Mouse (Mus musculus): ENCODE measurements around the gene Zdhhc14. TPM values are rescaled to one million over a fixed set of nuclear protein-coding genes. Genes with fewer than 3 reads are reported as not detected.

Zdhhc14 gene
- polyA plus RNA-seq, 1 experiment from 2014 or later: 9.2 TPM

- ATAC-seq (ENCODE audit: low FRiP score, low TSS enrichment) (no peak), DNase-seq (peak; percentile 20)
- H3K27me3 ChIP-seq (ENCODE audit: control insufficient read depth, insufficient read depth, low read length): no peaks in the 10 kb centered on the region
- 21% methylated on average over 8 of the region's 8 CpGs for WGBS
- H3K4me1 ChIP-seq (ENCODE audit: control insufficient read depth, insufficient read depth, low read length): peaks cover 8% of the 10 kb centered on the region; the same call in 1 of the 2 replicates
- no peak overlapping the region for H3K4me2 ChIP-seq (ENCODE audit: low read length)
- no peak overlapping the region for H3K9ac ChIP-seq (replicated peaks; ENCODE audit: low read length)
- H3K4me3 ChIP-seq (replicated peaks; ENCODE audit: low read depth, low read length): no peak overlapping the region
- no peaks in the 10 kb centered on the region for H3K9me3 ChIP-seq (ENCODE audit: control insufficient read depth, low read length)
- H3K36me3 ChIP-seq (ENCODE audit: control insufficient read depth, insufficient read depth, low read length): no peaks in the 10 kb centered on the region
- 0 out of 2 replicates have a peak overlapping the region, but pooled peaks have one; percentile 20 for H3K27ac ChIP-seq (replicated peaks; ENCODE audit: low read depth, low read length)
Observed at GRCm38 (mm10) chr17:5660317-5661080, 168.1 kb downstream of the Zdhhc14 start.

GRCm38 (mm10) chr17:5666652-5667051 lies 174.3 kb downstream of the Zdhhc14 start:
- Histone ChIP-seq H3K9me3 (ENCODE audit: control insufficient read depth, low read length) (no peaks in the 10 kb centered on the region), H3K4me2 (ENCODE audit: low read length) (no peak overlapping the region), H3K27ac (replicated peaks; ENCODE audit: low read depth, low read length) (no peak overlapping the region), H3K9ac (replicated peaks; ENCODE audit: low read length) (no peak overlapping the region), H3K4me3 (replicated peaks; ENCODE audit: low read depth, low read length) (no peak overlapping the region), H3K27me3 (ENCODE audit: control insufficient read depth, insufficient read depth, low read length) (no peaks in the 10 kb centered on the region), H3K36me3 (ENCODE audit: control insufficient read depth, insufficient read depth, low read length) (no peaks in the 10 kb centered on the region), H3K4me1 (ENCODE audit: control insufficient read depth, insufficient read depth, low read length) (no peaks in the 10 kb centered on the region)
- DNase-seq (no peak), ATAC-seq (ENCODE audit: low FRiP score, low TSS enrichment) (no peak)
- 84% methylated on average over 8 of the region's 8 CpGs for WGBS

GRCm38 (mm10) chr17:5668456-5668855 lies 176.1 kb downstream of the Zdhhc14 start:
- Histone ChIP-seq H3K27me3 (ENCODE audit: control insufficient read depth, insufficient read depth, low read length) (no peaks in the 10 kb centered on the region), H3K4me1 (ENCODE audit: control insufficient read depth, insufficient read depth, low read length) (no peaks in the 10 kb centered on the region), H3K9me3 (ENCODE audit: control insufficient read depth, low read length) (no peaks in the 10 kb centered on the region), H3K9ac (replicated peaks; ENCODE audit: low read length) (no peak overlapping the region), H3K36me3 (ENCODE audit: control insufficient read depth, insufficient read depth, low read length) (no peaks in the 10 kb centered on the region), H3K4me3 (replicated peaks; ENCODE audit: low read depth, low read length) (no peak overlapping the region), H3K4me2 (ENCODE audit: low read length) (no peak overlapping the region), H3K27ac (replicated peaks; ENCODE audit: low read depth, low read length) (no peak overlapping the region)
- WGBS: 58% methylated on average over 3 of the region's 3 CpGs
- DNase-seq: no peak
- no peak for ATAC-seq (ENCODE audit: low FRiP score, low TSS enrichment)

GRCm38 (mm10) chr17:5668981-5669380 lies 176.6 kb downstream of the Zdhhc14 start:
- Histone ChIP-seq H3K9ac (replicated peaks; ENCODE audit: low read length) (no peak overlapping the region), H3K4me3 (replicated peaks; ENCODE audit: low read depth, low read length) (no peak overlapping the region), H3K4me1 (ENCODE audit: control insufficient read depth, insufficient read depth, low read length) (no peaks in the 10 kb centered on the region), H3K4me2 (ENCODE audit: low read length) (no peak overlapping the region), H3K27ac (replicated peaks; ENCODE audit: low read depth, low read length) (no peak overlapping the region), H3K27me3 (ENCODE audit: control insufficient read depth, insufficient read depth, low read length) (no peaks in the 10 kb centered on the region), H3K9me3 (ENCODE audit: control insufficient read depth, low read length) (no peaks in the 10 kb centered on the region), H3K36me3 (ENCODE audit: control insufficient read depth, insufficient read depth, low read length) (no peaks in the 10 kb centered on the region)
- 31% methylated on average over 7 of the region's 7 CpGs for WGBS
- ATAC-seq (ENCODE audit: low FRiP score, low TSS enrichment) (no peak), DNase-seq (peak; percentile 32)

GRCm38 (mm10) chr17:5675951-5676350 lies 183.6 kb downstream of the Zdhhc14 start:
- Histone ChIP-seq H3K4me3 (replicated peaks; ENCODE audit: low read depth, low read length) (no peak overlapping the region), H3K9ac (replicated peaks; ENCODE audit: low read length) (no peak overlapping the region), H3K4me1 (ENCODE audit: control insufficient read depth, insufficient read depth, low read length) (no peaks in the 10 kb centered on the region), H3K27me3 (ENCODE audit: control insufficient read depth, insufficient read depth, low read length) (no peaks in the 10 kb centered on the region), H3K9me3 (ENCODE audit: control insufficient read depth, low read length) (no peaks in the 10 kb centered on the region), H3K36me3 (ENCODE audit: control insufficient read depth, insufficient read depth, low read length) (no peaks in the 10 kb centered on the region), H3K4me2 (ENCODE audit: low read length) (no peak overlapping the region), H3K27ac (replicated peaks; ENCODE audit: low read depth, low read length) (no peak overlapping the region)
- 53% methylated on average over 8 of the region's 8 CpGs for WGBS
- DNase-seq (no peak), ATAC-seq (ENCODE audit: low FRiP score, low TSS enrichment) (no peak)

GRCm38 (mm10) chr17:5679315-5679714 lies 187.0 kb downstream of the Zdhhc14 start:
- H3K36me3 ChIP-seq (ENCODE audit: control insufficient read depth, insufficient read depth, low read length): no peaks in the 10 kb centered on the region
- no peaks in the 10 kb centered on the region for H3K9me3 ChIP-seq (ENCODE audit: control insufficient read depth, low read length)
- H3K4me3 ChIP-seq (replicated peaks; ENCODE audit: low read depth, low read length): no peak overlapping the region
- no peaks in the 10 kb centered on the region for H3K4me1 ChIP-seq (ENCODE audit: control insufficient read depth, insufficient read depth, low read length)
- no peak overlapping the region for H3K4me2 ChIP-seq (ENCODE audit: low read length)
- H3K9ac ChIP-seq (replicated peaks; ENCODE audit: low read length): no peak overlapping the region
- 47% methylated on average over 1 of the region's 1 CpGs for WGBS
- no peak for DNase-seq
- no peak overlapping the region for H3K27ac ChIP-seq (replicated peaks; ENCODE audit: low read depth, low read length)
- no peaks in the 10 kb centered on the region for H3K27me3 ChIP-seq (ENCODE audit: control insufficient read depth, insufficient read depth, low read length)
- no peak for ATAC-seq (ENCODE audit: low FRiP score, low TSS enrichment)

GRCm38 (mm10) chr17:5685324-5685723 lies 193.0 kb downstream of the Zdhhc14 start:
- WGBS: 89% methylated on average over 7 of the region's 7 CpGs

GRCm38 (mm10) chr17:5687810-5688209 lies 195.5 kb downstream of the Zdhhc14 start:
- Histone ChIP-seq H3K4me3 (replicated peaks; ENCODE audit: low read depth, low read length) (no peak overlapping the region), H3K4me1 (ENCODE audit: control insufficient read depth, insufficient read depth, low read length) (no peaks in the 10 kb centered on the region), H3K27me3 (ENCODE audit: control insufficient read depth, insufficient read depth, low read length) (no peaks in the 10 kb centered on the region), H3K4me2 (ENCODE audit: low read length) (no peak overlapping the region), H3K36me3 (ENCODE audit: control insufficient read depth, insufficient read depth, low read length) (no peaks in the 10 kb centered on the region), H3K9ac (replicated peaks; ENCODE audit: low read length) (no peak overlapping the region), H3K9me3 (ENCODE audit: control insufficient read depth, low read length) (no peaks in the 10 kb centered on the region), H3K27ac (replicated peaks; ENCODE audit: low read depth, low read length) (no peak overlapping the region)
- WGBS: 93% methylated on average over 4 of the region's 4 CpGs
- ATAC-seq (ENCODE audit: low FRiP score, low TSS enrichment): no peak
- DNase-seq: no peak

More at GRCm38 (mm10) chr17:5685324-5685723, 193.0 kb downstream of the Zdhhc14 start:
- ATAC-seq (ENCODE audit: low FRiP score, low TSS enrichment) (no peak), DNase-seq (no peak)
- no peaks in the 10 kb centered on the region for H3K27me3 ChIP-seq (ENCODE audit: control insufficient read depth, insufficient read depth, low read length)
- H3K27ac ChIP-seq (replicated peaks; ENCODE audit: low read depth, low read length): no peak overlapping the region
- H3K36me3 ChIP-seq (ENCODE audit: control insufficient read depth, insufficient read depth, low read length): no peaks in the 10 kb centered on the region
- H3K9ac ChIP-seq (replicated peaks; ENCODE audit: low read length): no peak overlapping the region
- H3K9me3 ChIP-seq (ENCODE audit: control insufficient read depth, low read length): no peaks in the 10 kb centered on the region
- H3K4me1 ChIP-seq (ENCODE audit: control insufficient read depth, insufficient read depth, low read length): no peaks in the 10 kb centered on the region
- no peak overlapping the region for H3K4me3 ChIP-seq (replicated peaks; ENCODE audit: low read depth, low read length)
- no peak overlapping the region for H3K4me2 ChIP-seq (ENCODE audit: low read length)

- Histone ChIP-seq H3K36me3 (ENCODE audit: control insufficient read depth, insufficient read depth, low read length) (no peaks in the 10 kb centered on the region), H3K4me1 (ENCODE audit: control insufficient read depth, insufficient read depth, low read length) (no peaks in the 10 kb centered on the region), H3K9ac (replicated peaks; ENCODE audit: low read length) (no peak overlapping the region), H3K4me3 (replicated peaks; ENCODE audit: low read depth, low read length) (no peak overlapping the region), H3K9me3 (ENCODE audit: control insufficient read depth, low read length) (no peaks in the 10 kb centered on the region), H3K4me2 (ENCODE audit: low read length) (no peak overlapping the region), H3K27me3 (ENCODE audit: control insufficient read depth, insufficient read depth, low read length) (no peaks in the 10 kb centered on the region), H3K27ac (replicated peaks; ENCODE audit: low read depth, low read length) (no peak overlapping the region)
- WGBS: 76% methylated on average over 2 of the region's 2 CpGs
- ATAC-seq (ENCODE audit: low FRiP score, low TSS enrichment): no peak
- no peak for DNase-seq
Observed at GRCm38 (mm10) chr17:5688222-5688621, 195.9 kb downstream of the Zdhhc14 start.

All from midbrain, embryonic 14.5 days (tissue).